Mouse (Mus musculus) embryonic facial prominence, embryonic 11.5 days (tissue): ENCODE measurements around the gene Slco1b2. TPM values are rescaled to one million over a fixed set of nuclear protein-coding genes. Genes with fewer than 3 reads are reported as not detected.

Source experiments
- ATAC-seq: fragments of 200-750 bp; cut with Nextera tagmentation; replicated peaks from 2 replicates; pipeline ENCODE4 v1.8.0; 2017; ENCODE audit warnings: low read depth; ENCODE audit not compliant: insufficient number of reproducible peaks, low FRiP score, low TSS enrichment
- DNase-seq: peaks from one replicate; pipeline ENCODE4 v3.0.0-alpha.2; 2015; ENCODE audit warnings: low spot score
- H3K27ac ChIP-seq: fragments of 300-500 bp; sonication (generic); replicated peaks from 2 replicates; pipeline ENCODE4 v1.5.1; 2014; ENCODE audit warnings: mild to moderate bottlenecking, low read depth, low read length, control low read depth
- H3K27me3 ChIP-seq: fragments of 300-500 bp; sonication (generic); 2 replicates; pipeline ENCODE4 v1.6.1; 2014; ENCODE audit warnings: mild to moderate bottlenecking, low read length, moderate library complexity, mixed read lengths; ENCODE audit not compliant: control insufficient read depth, insufficient read depth
- H3K36me3 ChIP-seq: fragments of 300-500 bp; sonication (generic); replicated peaks from 2 replicates; pipeline ENCODE4 v1.6.1; 2014; ENCODE audit warnings: low read depth, mild to moderate bottlenecking, low read length, moderate library complexity, mixed read lengths; ENCODE audit not compliant: control insufficient read depth, insufficient read depth
- H3K4me1 ChIP-seq: fragments of 300-500 bp; sonication (generic); 2 replicates; pipeline ENCODE4 v1.6.1; 2014; ENCODE audit warnings: low read length, mixed read lengths; ENCODE audit not compliant: control insufficient read depth, insufficient read depth
- H3K4me2 ChIP-seq: fragments of 300-500 bp; sonication (generic); 2 replicates; pipeline ENCODE4 v1.6.1; 2014; ENCODE audit warnings: low read depth, mild to moderate bottlenecking, control low read depth, low read length, moderate library complexity
- H3K4me3 ChIP-seq: fragments of 300-500 bp; sonication (generic); 2 replicates; pipeline ENCODE4 v1.5.1; 2014; ENCODE audit warnings: low read depth, low read length, control low read depth
- H3K9ac ChIP-seq: fragments of 300-500 bp; sonication (generic); replicated peaks from 2 replicates; pipeline ENCODE4 v1.6.1; 2014; ENCODE audit warnings: mild to moderate bottlenecking, control low read depth, low read length
- H3K9me3 ChIP-seq: fragments of 300-500 bp; sonication (generic); replicated peaks from 2 replicates; pipeline ENCODE4 v1.6.1; 2016; ENCODE audit warnings: mild to moderate bottlenecking, low read length, inconsistent platforms, mixed read lengths; ENCODE audit not compliant: control insufficient read depth
- WGBS: fragments of 180-500 bp; shearing (Covaris S2); extraction: QIAGEN DNeasy Blood & Tissue Kit; methylation state at CpG from one replicate; pipeline ENCODE4 v1.1.7; 2014; 5-methylcytosine and 5-hydroxymethylcytosine counted together
- polyA plus RNA-seq: library from polyadenylated mRNA; unstranded; fragments of >200 nt; fragmentation: Nextera tagmentation; extraction: Ambion mirVana; gene quantifications from 2 replicates; pipeline ENCODE4 v1.2.1, GENCODE M21; 2014

Gene Slco1b2
- polyA plus RNA-seq, 1 experiment from 2014 or later = not detected

- H3K36me3 ChIP-seq = no peaks in the 10 kb centered on the region
- H3K27ac ChIP-seq = no peak overlapping the region
- ATAC-seq = no peak
- H3K9ac ChIP-seq = no peak overlapping the region
- H3K4me1 ChIP-seq = no peaks in the 10 kb centered on the region
- no peak for DNase-seq
- H3K4me2 ChIP-seq = no peak overlapping the region
- H3K4me3 ChIP-seq = no peak overlapping the region
- no peaks in the 10 kb centered on the region for H3K9me3 ChIP-seq
- H3K27me3 ChIP-seq = no peaks in the 10 kb centered on the region
These were observed 15.3 kb upstream of the Slco1b2 start for GRCm38 (mm10) chr6:141614017-141614416.

- DNase-seq (no peak), ATAC-seq (no peak)
- WGBS = 86% methylated on average over 3 of the region's 3 CpGs
- Histone ChIP-seq H3K4me2 (no peak overlapping the region), H3K9me3 (no peaks in the 10 kb centered on the region), H3K9ac (no peak overlapping the region), H3K36me3 (no peaks in the 10 kb centered on the region), H3K4me3 (no peak overlapping the region), H3K27ac (no peak overlapping the region), H3K27me3 (no peaks in the 10 kb centered on the region), H3K4me1 (no peaks in the 10 kb centered on the region)
These were observed 14.0 kb upstream of the Slco1b2 start for GRCm38 (mm10) chr6:141615348-141615747.

- Histone ChIP-seq H3K4me3 (no peak overlapping the region), H3K9me3 (no peaks in the 10 kb centered on the region), H3K4me1 (no peaks in the 10 kb centered on the region), H3K36me3 (no peaks in the 10 kb centered on the region), H3K27ac (no peak overlapping the region), H3K27me3 (no peaks in the 10 kb centered on the region), H3K4me2 (no peak overlapping the region), H3K9ac (no peak overlapping the region)
- WGBS = 89% methylated on average over 6 of the region's 6 CpGs
- ATAC-seq (no peak), DNase-seq (no peak)
These were observed 3.6 kb downstream of the Slco1b2 start for GRCm38 (mm10) chr6:141632935-141633334.

GRCm38 (mm10) chr6:141635250-141635649 lies 5.9 kb downstream of the Slco1b2 start:
- DNase-seq = no peak
- WGBS = 76% methylated on average over 2 of the region's 2 CpGs
- no peaks in the 10 kb centered on the region for H3K4me1 ChIP-seq
- no peak overlapping the region for H3K4me2 ChIP-seq
- H3K4me3 ChIP-seq = no peak overlapping the region
- no peak for ATAC-seq
- H3K36me3 ChIP-seq = no peaks in the 10 kb centered on the region
- no peak overlapping the region for H3K27ac ChIP-seq
- H3K27me3 ChIP-seq = no peaks in the 10 kb centered on the region
- no peak overlapping the region for H3K9ac ChIP-seq
- no peaks in the 10 kb centered on the region for H3K9me3 ChIP-seq

- Histone ChIP-seq H3K36me3 (no peaks in the 10 kb centered on the region), H3K27ac (no peak overlapping the region), H3K9me3 (no peaks in the 10 kb centered on the region), H3K4me1 (no peaks in the 10 kb centered on the region), H3K4me2 (no peak overlapping the region), H3K9ac (no peak overlapping the region), H3K4me3 (no peak overlapping the region), H3K27me3 (no peaks in the 10 kb centered on the region)
- ATAC-seq = no peak
- no peak for DNase-seq
- WGBS = 70% methylated on average over 1 of the region's 1 CpGs
These were observed 11.3 kb downstream of the Slco1b2 start for GRCm38 (mm10) chr6:141640639-141641038.

- Histone ChIP-seq H3K4me1 (no peaks in the 10 kb centered on the region), H3K9ac (no peak overlapping the region), H3K27me3 (no peaks in the 10 kb centered on the region), H3K27ac (no peak overlapping the region), H3K4me3 (no peak overlapping the region), H3K4me2 (no peak overlapping the region), H3K36me3 (no peaks in the 10 kb centered on the region), H3K9me3 (no peaks in the 10 kb centered on the region)
- WGBS = 69% methylated on average over 4 of the region's 4 CpGs
- ATAC-seq = no peak
- no peak for DNase-seq
These were observed 57.7 kb downstream of the Slco1b2 start for GRCm38 (mm10) chr6:141687008-141687407.

- Histone ChIP-seq H3K27ac (no peak overlapping the region), H3K9ac (no peak overlapping the region), H3K4me3 (no peak overlapping the region), H3K4me2 (no peak overlapping the region), H3K4me1 (no peaks in the 10 kb centered on the region), H3K36me3 (no peaks in the 10 kb centered on the region), H3K27me3 (no peaks in the 10 kb centered on the region), H3K9me3 (no peaks in the 10 kb centered on the region)
- DNase-seq (no peak), ATAC-seq (no peak)
These were observed 61.9 kb downstream of the Slco1b2 start for GRCm38 (mm10) chr6:141691246-141691645.
